Mouse (Mus musculus): ENCODE measurements around the gene Plpp6.

GRCm38 (mm10) chr19:28926366-28926765, 37.4 kb upstream of the Plpp6 start:
- no peak for TF ChIP-seq POLR2A (IDR thresholded peaks at IDR 0.05; ENCODE audit: insufficient read length, low read depth)
- no peak for TF ChIP-seq CEBPB (IDR thresholded peaks at IDR 0.05; ENCODE audit: insufficient read depth, poor library complexity, severe bottlenecking)
